Mouse (Mus musculus) myocyte (in vitro differentiated cells): Measurements from ENCODE around the gene Adora3.

Source experiments
- E2F4 ChIP-seq: IDR thresholded peaks from one replicate; pipeline ENCODE4 v1.6.1; 2011; ENCODE audit warnings: mild to moderate bottlenecking, control low read depth, moderate library complexity; ENCODE audit not compliant: insufficient read depth
- POLR2A ChIP-seq: IDR thresholded peaks from one replicate; pipeline ENCODE4 v1.6.1; 2011; ENCODE audit warnings: low read depth, mild to moderate bottlenecking, control low read depth, moderate library complexity; ENCODE audit not compliant: insufficient read length
- REST ChIP-seq: IDR thresholded peaks from one replicate; pipeline ENCODE4 v1.6.1; 2011; ENCODE audit warnings: mild to moderate bottlenecking, control low read depth, moderate library complexity; ENCODE audit not compliant: insufficient read depth, insufficient read length

DNA sequence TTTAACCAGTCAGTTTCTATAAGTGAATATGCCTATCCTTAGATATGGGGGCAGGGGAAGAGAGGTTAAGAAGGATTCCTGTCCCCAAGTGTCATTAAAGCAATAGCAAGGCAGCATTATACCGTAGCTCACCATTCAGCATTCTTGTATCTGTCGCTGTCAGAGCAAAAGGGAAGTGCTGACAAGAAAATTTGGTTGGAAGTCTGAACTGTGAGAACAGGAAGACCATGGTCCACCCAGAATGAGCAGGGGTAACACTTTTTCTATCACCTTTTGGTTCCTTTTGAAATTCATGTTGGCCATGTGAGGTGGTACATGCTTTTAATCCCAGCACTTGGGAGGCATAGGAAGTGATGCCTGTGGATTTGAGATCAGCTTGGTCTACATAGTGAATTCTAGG lies 60.4 kb downstream of the Adora3 start:
- no peak for TF ChIP-seq REST
- no peak for TF ChIP-seq POLR2A
- TF ChIP-seq E2F4 = no peak
